Mouse (Mus musculus): ENCODE measurements around the gene Morf4l1. TPM values are rescaled to one million over a fixed set of nuclear protein-coding genes. Genes with fewer than 3 reads are reported as not detected.

The Morf4l1 gene
- polyA plus RNA-seq (2021) = 192 TPM

DNA sequence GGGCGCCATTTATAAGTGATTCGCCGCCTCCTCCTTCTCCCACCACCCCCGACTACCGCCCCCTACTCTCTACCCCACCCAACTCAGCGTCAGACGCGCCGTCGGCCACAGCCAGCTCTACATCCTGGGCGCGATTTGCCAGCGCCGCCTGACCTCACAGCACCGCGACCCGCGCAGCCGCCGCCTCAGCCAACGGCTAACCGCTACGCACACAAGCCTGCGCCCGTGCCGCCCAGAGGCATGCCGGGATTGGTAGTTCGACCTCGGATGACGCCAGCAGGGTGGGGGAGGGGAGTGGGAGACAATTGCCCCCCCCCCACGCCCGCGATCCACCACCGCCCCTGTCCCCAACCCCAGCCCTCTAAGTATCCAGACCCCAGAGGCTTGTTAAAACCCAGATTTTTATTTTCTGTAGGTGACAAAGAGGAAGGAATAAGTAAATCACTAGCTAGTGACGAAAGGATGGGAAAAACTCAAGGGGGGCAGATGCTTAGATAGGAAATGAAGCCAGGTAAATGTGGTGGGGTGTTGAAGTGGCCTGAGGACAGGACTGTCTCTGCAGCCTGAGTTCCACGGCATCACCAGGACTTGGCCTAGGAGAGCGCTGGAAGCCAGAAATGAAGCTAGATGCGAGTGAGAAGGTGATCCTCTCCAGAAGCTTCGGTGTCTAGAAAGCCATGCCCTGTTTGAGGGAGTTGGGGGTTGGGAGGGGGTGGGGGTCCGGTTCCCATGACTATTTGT lies at the start of gene Morf4l1:
Gene Morf4l1 (minus strand): TSS at position 208 of the 741 bp plus-strand sequence.
- TF ChIP-seq CTCF (IDR thresholded peaks at IDR 0.05) = no peak
- ATAC-seq (peak; percentile 85), DNase-seq (ENCODE audit: low read depth, low spot score) (peak; percentile 68)
- peaks cover 17% of the 10 kb centered on the region for H3K27me3 ChIP-seq
- in situ Hi-C loops (cut with MboI; ENCODE audit: low pct_unique_long_range_greater_than_20kb) = no loop called here
- ChIA-PET CTCF (interaction anchor here (0.9 to 6.9 kb wide), 3 partner anchors 11 to 12 kb away, joined by 3 to 33 read pairs (median 3); no protein-coding TSS in a partner anchor), POLR2A (interaction anchor here (0.6 to 1.7 kb wide), 4 partner anchors 10 to 69 kb away, joined by 3 to 5 read pairs (median 3); no protein-coding TSS in a partner anchor)

DNA sequence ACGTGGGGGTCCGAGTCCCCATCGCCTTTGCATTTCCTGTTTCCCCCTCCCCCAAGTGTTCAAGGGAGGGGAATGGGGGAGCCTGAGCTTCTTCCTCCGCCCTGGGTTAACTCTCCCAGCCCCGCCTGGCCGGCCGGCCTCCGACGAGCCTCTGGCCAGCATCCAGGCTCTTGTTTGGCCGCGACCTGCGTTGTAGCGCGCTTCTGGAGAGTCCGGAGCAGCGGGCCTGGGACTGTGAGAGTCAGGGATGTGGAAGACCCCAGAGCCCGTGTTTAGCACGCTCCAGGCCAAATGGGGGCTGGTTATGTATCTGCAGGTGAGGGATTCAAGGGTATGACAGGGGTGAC lies 49.1 kb upstream of the Morf4l1 start:
- in situ Hi-C loops (cut with MboI; ENCODE audit: low pct_unique_long_range_greater_than_20kb) = no loop called here
- ChIA-PET CTCF (interaction anchor here (1.0 kb wide), 1 partner anchor 37 kb away, joined by 3 read pairs; no protein-coding TSS in a partner anchor), POLR2A (interaction anchor here (1.1 kb wide), 1 partner anchor 50 kb away, joined by 3 read pairs; the partner anchor contains the start of gene Morf4l1)
- TF ChIP-seq CTCF (IDR thresholded peaks at IDR 0.05) = no peak
- DNase-seq (ENCODE audit: low read depth, low spot score) = no peak
- peak; percentile 24 for ATAC-seq
- H3K27me3 ChIP-seq = no peaks in the 10 kb centered on the region

DNA sequence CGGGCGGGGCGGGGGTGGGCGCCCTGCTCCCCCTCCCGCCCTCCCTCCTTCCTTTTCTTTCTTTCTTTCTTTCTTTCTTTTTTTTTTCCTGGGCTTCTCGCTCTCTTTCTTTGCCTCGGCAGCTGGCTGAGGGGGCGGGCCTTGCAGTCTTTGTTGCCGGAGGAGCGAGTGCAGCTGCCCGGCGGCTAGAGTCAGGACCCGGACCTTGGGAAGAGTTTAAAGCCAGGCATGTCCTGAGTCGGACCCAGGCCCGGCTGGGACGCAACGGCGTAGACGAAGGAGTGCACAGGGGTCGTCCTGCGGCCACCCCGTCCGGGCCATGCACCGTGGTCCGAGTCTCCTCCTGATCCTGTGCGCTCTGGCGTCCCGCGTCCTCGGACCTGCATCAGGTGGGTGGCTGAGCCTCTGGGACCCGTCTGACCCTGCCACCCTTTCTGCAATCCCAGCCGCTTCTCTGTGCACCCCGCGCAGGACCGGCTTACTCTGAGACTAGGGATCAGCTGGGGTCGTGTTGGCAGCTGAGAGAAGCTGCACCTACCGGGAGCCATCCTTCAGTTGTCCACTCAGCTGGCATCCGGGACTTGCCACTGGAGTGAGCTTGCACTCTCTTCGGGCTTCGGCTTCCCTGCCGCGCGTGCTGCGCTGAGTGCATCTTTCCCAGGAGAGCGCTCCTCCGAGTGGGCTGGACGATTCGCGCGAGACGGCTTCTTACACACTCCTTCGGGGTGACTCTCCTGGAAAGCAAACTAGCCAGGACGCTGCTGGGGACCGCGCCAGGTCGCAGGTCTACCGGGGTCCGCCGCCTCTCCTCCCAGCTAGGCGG lies 48.6 kb upstream of the Morf4l1 start, which contains the start of gene Adamts7:
Gene Adamts7 (plus strand): TSS at position 144 of the 823 bp plus-strand sequence.
- POLR2A ChIA-PET = interaction anchor here (1.1 kb wide), 1 partner anchor 49 kb away, joined by 3 read pairs; the partner anchor contains the start of gene Morf4l1
- TF ChIP-seq CTCF (IDR thresholded peaks at IDR 0.05) = no peak
- no peaks in the 10 kb centered on the region for H3K27me3 ChIP-seq
- peak; percentile 77 for ATAC-seq
- CTCF ChIA-PET = interaction anchor here (1.0 kb wide), 1 partner anchor 36 kb away, joined by 3 read pairs; no protein-coding TSS in a partner anchor
- DNase-seq (ENCODE audit: low read depth, low spot score) = no peak
- in situ Hi-C loops (cut with MboI; ENCODE audit: low pct_unique_long_range_greater_than_20kb) = no loop called here

DNA sequence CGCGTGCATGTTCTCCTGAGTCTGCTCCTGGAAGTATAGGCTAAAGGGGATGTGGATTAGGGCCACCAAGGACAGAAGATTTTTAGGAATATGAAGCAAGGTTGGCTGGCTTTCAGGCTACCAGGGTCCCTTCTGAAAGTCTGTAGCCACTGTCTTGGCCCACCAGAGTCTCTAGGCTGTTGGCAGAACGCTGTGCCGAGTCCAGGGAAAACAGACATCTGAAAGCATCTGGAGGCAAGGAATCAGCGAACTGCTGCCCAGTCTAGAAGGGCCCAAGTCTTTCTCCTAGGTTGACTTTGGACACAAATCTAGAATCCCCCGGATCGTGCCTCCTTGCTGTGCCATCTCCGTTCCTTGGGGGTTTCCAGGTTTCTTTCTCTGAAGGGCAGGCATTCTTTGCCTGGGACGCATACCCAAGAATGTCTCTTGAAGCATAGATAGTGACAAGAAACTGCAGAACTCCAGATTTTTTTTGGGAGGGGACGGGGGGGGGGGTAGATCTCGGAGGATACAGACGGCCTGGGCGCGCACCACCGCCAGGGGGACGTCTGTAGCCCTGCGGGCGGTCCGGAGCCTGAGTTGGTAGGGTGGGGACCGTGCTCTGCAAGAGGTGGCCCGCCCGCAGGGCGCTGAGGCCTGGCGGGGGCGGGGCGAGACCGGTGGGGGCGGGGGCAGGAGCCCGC lies 47.8 kb upstream of the Morf4l1 start:
- TF ChIP-seq CTCF (IDR thresholded peaks at IDR 0.05) = peak; percentile 52
- in situ Hi-C loops (cut with MboI; ENCODE audit: low pct_unique_long_range_greater_than_20kb) = no loop called here
- DNase-seq (ENCODE audit: low read depth, low spot score) (no peak), ATAC-seq (peak; percentile 75)
- POLR2A ChIA-PET = no interaction called here
- no peaks in the 10 kb centered on the region for H3K27me3 ChIP-seq
- CTCF ChIA-PET = no interaction called here

DNA sequence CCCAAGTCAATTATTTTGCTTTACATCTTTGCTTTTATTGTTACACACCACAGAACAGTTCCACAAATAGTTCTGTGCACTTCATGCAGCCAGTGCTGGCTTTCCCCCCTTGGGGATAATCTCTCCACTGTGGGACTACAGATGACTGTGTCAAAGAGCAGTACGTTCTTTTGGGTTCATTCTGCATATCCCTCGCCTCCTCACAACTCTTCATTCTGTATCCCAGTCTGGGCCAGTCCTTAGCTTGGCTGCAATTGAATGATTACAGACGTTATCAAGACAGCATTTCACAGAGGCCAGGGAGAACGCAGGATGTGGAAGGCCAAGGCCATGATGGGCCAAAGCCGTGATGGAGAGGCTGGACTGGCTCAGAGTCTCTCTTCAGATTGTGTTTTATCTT lies 32.3 kb upstream of the Morf4l1 start:
- POLR2A ChIA-PET = no interaction called here
- CTCF ChIA-PET = no interaction called here
- H3K27me3 ChIP-seq = no peaks in the 10 kb centered on the region
- in situ Hi-C loops (cut with MboI; ENCODE audit: low pct_unique_long_range_greater_than_20kb) = no loop called here
- DNase-seq (ENCODE audit: low read depth, low spot score) (no peak), ATAC-seq (no peak)
- no peak for TF ChIP-seq CTCF (IDR thresholded peaks at IDR 0.05)

DNA sequence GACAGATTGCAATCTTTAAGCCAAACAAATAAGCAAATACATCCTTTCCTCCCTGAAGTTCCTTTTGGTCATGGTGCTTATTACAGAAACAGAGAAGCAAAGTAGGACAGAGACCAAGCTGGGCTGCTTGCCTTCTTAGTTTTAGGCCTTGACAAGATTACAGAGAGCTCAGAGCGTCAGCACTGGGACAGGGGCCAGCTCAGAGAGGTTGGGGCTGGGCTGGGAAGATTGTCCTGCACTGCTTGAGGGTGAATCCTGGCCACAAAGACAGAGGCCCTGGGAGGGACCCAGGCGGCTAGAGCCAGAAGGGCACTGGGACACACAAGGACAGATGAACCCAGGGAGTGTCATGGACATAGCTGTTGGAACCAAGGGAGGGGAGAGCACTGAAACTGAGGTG lies 31.2 kb upstream of the Morf4l1 start:
- H3K27me3 ChIP-seq = no peaks in the 10 kb centered on the region
- in situ Hi-C loops (cut with MboI; ENCODE audit: low pct_unique_long_range_greater_than_20kb) = no loop called here
- no peak for DNase-seq (ENCODE audit: low read depth, low spot score)
- ChIA-PET CTCF (interaction anchor here (1.0 kb wide), 1 partner anchor 28 kb away, joined by 3 read pairs; no protein-coding TSS in a partner anchor), POLR2A (no interaction called here)
- ATAC-seq = no peak
- TF ChIP-seq CTCF (IDR thresholded peaks at IDR 0.05) = no peak

DNA sequence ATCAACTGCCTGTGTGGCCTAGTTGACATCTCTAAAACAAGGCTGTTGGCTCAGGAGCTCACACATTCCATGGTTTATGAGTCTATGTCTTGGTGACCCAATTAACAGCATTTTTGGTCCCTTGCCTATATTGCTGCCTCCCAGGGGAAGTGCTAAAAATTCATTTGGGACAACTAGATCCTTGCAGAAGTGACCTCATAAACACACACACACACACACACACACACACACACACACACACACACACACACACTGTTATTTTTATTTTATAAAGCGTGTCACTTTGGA lies 22.0 kb upstream of the Morf4l1 start:
- no peak for ATAC-seq
- POLR2A ChIA-PET = interaction anchor here (0.7 kb wide), 1 partner anchor 76 kb away, joined by 5 read pairs; no protein-coding TSS in a partner anchor
- no peak for DNase-seq (ENCODE audit: low read depth, low spot score)
- in situ Hi-C loops (cut with MboI; ENCODE audit: low pct_unique_long_range_greater_than_20kb) = no loop called here
- H3K27me3 ChIP-seq = no peaks in the 10 kb centered on the region
- CTCF ChIA-PET = interaction anchor here (3.6 kb wide), 1 partner anchor 10 kb away, joined by 18 read pairs; no protein-coding TSS in a partner anchor
- TF ChIP-seq CTCF (IDR thresholded peaks at IDR 0.05) = no peak

DNA sequence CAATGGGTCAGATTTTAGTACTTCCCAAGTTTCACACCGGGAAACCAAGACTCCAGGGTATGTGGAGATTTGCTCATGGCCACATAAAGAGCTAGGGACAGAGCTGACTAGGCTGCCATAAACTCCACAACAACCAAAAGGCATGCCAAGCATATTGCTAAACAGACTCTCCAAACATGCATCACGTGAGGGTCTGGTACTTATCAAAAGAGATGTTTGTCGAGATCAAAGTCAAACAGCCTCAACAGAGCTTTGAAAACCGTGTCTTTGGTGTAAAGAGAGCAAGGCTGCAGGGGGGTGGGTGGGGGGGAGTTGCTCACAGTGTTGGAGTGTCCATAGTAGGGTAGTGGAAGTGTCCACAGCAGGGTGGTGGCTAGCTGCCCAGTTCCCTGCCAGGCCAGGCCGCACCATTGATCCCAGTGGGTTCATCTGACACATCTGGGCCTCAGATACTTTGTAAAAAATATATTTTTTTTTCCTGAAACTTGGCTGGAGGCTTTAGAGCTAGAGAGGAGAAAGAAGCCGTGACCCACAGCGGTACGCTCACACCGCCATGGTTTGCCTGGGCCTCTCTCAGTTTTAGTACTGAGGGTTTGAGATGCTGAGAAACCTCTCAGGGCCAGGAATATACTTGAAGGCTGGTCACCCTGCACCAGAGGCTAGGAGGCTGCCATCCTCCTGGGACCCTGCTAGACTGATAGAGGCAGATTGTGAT lies 21.5 kb upstream of the Morf4l1 start:
- no peaks in the 10 kb centered on the region for H3K27me3 ChIP-seq
- TF ChIP-seq CTCF (IDR thresholded peaks at IDR 0.05) = no peak
- no peak for DNase-seq (ENCODE audit: low read depth, low spot score)
- ATAC-seq = no peak
- in situ Hi-C loops (cut with MboI; ENCODE audit: low pct_unique_long_range_greater_than_20kb) = no loop called here
- ChIA-PET POLR2A (interaction anchor here (0.7 kb wide), 1 partner anchor 76 kb away, joined by 5 read pairs; no protein-coding TSS in a partner anchor), CTCF (interaction anchor here (3.6 kb wide), 1 partner anchor 10 kb away, joined by 18 read pairs; no protein-coding TSS in a partner anchor)

DNA sequence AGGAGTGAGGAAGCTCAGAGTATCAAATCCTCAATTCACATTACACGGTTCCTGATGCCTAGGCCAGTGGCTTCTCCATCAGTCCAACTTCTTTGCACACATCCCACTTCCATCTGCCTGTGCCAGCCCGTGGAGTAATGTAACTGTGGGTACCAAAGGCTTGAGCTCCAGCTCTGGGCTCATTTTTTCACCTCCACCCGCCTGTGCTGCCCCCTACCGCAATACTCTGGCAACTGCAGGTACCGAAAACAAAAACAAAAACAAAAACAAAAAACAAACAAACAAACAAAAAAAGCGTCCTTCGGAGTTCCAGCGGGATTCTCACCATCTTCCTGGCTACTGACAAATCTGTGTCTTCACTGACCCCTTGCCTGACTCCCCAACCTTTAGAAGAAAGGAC lies 20.9 kb upstream of the Morf4l1 start:
- no peaks in the 10 kb centered on the region for H3K27me3 ChIP-seq
- CTCF ChIA-PET = interaction anchor here (1.1 to 3.6 kb wide), 2 partner anchors 9 to 11 kb away, joined by 3 to 18 read pairs; no protein-coding TSS in a partner anchor
- POLR2A ChIA-PET = no interaction called here
- in situ Hi-C loops (cut with MboI; ENCODE audit: low pct_unique_long_range_greater_than_20kb) = no loop called here
- no peak for ATAC-seq
- DNase-seq (ENCODE audit: low read depth, low spot score) = no peak
- TF ChIP-seq CTCF (IDR thresholded peaks at IDR 0.05) = peak; percentile 24

Data from Patski (cell line).